Comparison of ENCODE assay signal across 22 mouse cellular contexts in the genomic region with DNA sequence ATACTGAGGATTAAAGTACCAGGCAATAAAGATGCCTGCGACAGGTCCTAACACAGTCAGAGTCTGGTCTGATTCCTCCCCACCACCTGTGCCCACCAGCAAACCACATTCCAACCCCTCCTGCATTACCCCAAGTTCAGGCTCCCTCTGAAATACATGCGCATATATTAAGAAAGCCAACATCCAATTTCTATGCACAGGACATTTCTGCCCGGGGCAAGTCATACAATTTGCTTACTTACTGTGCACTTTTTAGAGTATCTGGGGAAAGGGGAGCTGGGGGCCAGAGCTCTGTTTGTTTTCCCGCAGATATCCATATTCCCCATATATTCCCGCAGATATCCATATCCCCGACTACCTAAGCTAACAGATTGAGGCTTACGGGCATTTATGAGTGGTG.
"Had no signal": no experiment of that assay in that cellular context is flagged by ENCODE, and none has a peak within 500 bp of the region (broad histone marks: within the 10 kb centered on the region; RNA-seq: fewer than 3 reads in every experiment).

No protein-coding gene starts in this region.

- DNase-seq: gastrocnemius, postnatal 14 days; gastrocnemius, postnatal 36 days; heart, adult 11 months; heart, adult 2 months; heart, postnatal 14 days; heart, postnatal 36 days; kidney, adult 11 months; kidney, adult 2 months; kidney, postnatal 14 days; kidney, postnatal 36 days; layer of hippocampus, adult 9-11 months; layer of hippocampus, postnatal 36 days; left cerebral cortex, postnatal 4 days had no signal

- H3K27me3 ChIP-seq: heart, embryonic 13.5 days; heart, embryonic 15.5 days; hindbrain, embryonic 13.5 days; hindbrain, embryonic 15.5 days; limb, embryonic 13.5 days; limb, embryonic 15.5 days had no signal

- H3K4me3 ChIP-seq: heart, adult 2 months; heart, embryonic 13.5 days; heart, embryonic 15.5 days; hindbrain, embryonic 13.5 days; hindbrain, embryonic 15.5 days; limb, embryonic 13.5 days; limb, embryonic 15.5 days had no signal

- H3K9ac ChIP-seq: heart, embryonic 13.5 days; heart, embryonic 15.5 days; hindbrain, embryonic 13.5 days; hindbrain, embryonic 15.5 days; limb, embryonic 13.5 days; limb, embryonic 15.5 days had no signal

- H3K4me2 ChIP-seq: heart, embryonic 11.5 days; heart, embryonic 13.5 days; heart, embryonic 15.5 days; hindbrain, embryonic 13.5 days; hindbrain, embryonic 15.5 days; limb, embryonic 13.5 days; limb, embryonic 15.5 days had no signal

- H3K4me1 ChIP-seq: heart, embryonic 13.5 days; heart, embryonic 15.5 days; limb, embryonic 13.5 days; limb, embryonic 15.5 days had no signal

- H3K27ac ChIP-seq: heart, adult 2 months; heart, embryonic 13.5 days; heart, embryonic 15.5 days; hindbrain, embryonic 15.5 days; hindbrain, postnatal 0 days; limb, embryonic 13.5 days; limb, embryonic 15.5 days had no signal

- ATAC-seq: hindbrain, postnatal 0 days; intestine, embryonic 16.5 days had no signal

- H3K9me3 ChIP-seq: heart, embryonic 15.5 days; hindbrain, embryonic 13.5 days; hindbrain, embryonic 15.5 days; limb, embryonic 13.5 days; limb, embryonic 15.5 days had no signal

- H3K36me3 ChIP-seq: heart, embryonic 13.5 days; heart, embryonic 15.5 days; hindbrain, embryonic 13.5 days; hindbrain, embryonic 15.5 days; limb, embryonic 13.5 days; limb, embryonic 15.5 days had no signal
